Mouse (Mus musculus) megakaryocyte-erythroid progenitor cell, adult 5-6 weeks (primary cell): ENCODE results near the gene Chka. TPM values are rescaled to one million over a fixed set of nuclear protein-coding genes. Genes with fewer than 3 reads are reported as not detected.
A peak's percentile ranks its signal among the peaks of the same experiment; 100 is the strongest.

Experiments used
- ATAC-seq: replicated peaks from 2 replicates; pipeline ENCODE4 v1.8.0; 2016; ENCODE audit warnings: mild to moderate bottlenecking, inconsistent platforms; ENCODE audit not compliant: severe bottlenecking, poor library complexity, low FRiP score, low TSS enrichment
- total RNA-seq, 2 experiments: library from RNA; stranded (forward) in 1 of 2; stranded (reverse) in 1 of 2; fragments of 200-1000, 215-1000 nt in 1 of 2; fragments of >200 nt in 1 of 2; fragmentation: Nextera tagmentation in 1 of 2; gene quantifications; 2 replicates each; pipeline ENCODE4 v1.2.3; 2014 to 2017

Gene Chka
- total RNA-seq, 2 experiments from 2014 or later: 23.5 to 26.0 TPM

DNA sequence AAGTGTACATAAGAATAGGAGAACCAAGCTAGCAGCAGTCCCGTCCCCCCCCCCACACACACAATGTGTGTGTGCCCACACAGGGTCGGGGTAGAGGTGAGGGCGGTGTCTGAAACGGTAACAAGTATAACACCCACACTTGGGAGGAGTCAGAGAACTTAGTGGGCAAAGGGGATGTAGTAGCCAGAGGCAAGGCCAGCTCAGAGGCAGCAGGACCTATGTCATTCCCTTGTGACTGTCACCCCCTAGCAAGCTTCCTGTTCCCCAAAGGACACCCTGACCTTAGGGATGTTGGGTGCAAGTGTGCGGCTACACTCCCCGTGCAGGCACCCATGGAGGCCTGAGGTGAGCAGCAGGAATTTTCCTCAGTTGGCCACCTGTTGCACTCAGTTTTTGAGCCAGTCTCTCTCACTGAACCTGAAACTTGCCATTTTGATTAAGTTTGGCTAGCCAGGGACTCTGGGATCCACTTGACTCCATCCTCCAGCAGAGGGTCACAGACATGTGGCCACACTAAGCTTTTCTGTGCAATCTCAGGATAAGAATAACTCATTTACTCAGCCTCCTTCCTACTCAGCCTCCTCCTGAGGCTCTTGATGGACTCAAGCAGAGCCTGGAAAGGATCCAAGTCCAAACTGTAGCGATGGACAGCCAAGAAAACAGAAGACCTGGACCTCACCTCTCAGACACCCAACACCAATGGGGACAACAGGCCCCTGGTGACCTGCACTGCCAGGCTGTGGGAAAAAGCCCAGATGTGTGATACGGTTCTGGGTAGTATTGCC is 56.5 kb downstream of the Chka start:
- no peak for ATAC-seq

DNA sequence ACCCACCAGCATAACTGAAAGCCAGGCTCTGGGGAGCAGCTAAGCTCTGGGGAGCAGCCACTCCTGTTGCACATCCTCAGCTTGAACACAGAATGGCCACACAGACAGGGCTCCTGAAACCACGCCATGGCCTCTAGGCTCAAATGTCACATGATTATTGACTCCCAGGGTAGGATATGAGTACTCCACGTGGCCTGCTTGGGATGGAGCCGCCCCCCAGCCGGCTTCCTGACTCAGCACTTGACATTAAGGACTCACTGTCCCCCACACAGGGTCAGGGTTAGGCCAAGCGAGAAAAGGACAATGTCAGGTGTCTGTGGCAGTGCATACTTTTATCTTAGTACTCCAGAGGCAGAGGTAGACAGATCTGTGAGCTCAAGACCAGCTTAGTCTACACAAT is 58.6 kb downstream of the Chka start:
- ATAC-seq: no peak

DNA sequence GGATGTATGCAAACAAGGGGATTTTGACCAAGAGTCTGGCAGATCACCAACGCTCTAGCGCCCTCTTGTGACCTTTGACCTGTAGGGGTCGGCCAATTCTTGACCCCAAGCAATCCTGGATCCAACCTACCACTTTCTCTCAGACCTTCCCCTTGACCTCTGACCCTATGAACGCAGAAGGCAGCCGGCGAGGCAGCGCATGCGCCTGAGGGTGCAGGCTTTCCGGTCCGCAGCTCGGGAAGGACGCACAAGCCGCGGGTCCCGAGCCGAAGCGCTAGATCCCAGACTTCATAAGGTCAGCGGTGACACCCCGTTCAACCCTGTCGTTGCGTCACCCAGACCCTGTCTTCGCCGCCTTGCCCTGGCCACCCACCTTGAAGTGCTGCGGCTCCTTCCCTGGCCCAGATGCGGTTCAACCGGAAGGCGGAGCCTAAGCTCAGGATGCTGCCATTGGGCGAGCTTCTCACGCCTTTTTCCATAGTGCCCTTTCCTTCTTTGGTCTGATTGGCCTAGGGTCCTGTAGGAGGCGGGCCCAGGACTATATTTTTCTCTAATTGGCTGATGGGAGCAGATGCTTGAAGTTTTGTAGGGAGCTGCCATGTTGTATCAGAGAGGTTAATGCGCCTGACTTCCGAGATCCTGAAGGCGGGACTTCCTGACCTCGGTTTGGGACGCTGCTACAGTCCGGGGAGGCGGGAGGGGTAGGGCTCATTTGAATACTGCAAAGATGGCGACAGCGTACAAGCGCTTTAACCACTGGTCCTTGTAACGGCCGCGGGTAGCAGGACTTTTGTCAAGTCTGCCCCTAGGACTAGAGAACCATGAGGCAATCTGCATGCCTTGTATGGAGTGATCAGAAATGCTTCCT is 61.0 kb downstream of the Chka start, which contains the start of gene Ndufs8:
Gene Ndufs8 (minus strand): TSS at position 438 of the 868 bp plus-strand sequence.
- ATAC-seq: peak; percentile 96

DNA sequence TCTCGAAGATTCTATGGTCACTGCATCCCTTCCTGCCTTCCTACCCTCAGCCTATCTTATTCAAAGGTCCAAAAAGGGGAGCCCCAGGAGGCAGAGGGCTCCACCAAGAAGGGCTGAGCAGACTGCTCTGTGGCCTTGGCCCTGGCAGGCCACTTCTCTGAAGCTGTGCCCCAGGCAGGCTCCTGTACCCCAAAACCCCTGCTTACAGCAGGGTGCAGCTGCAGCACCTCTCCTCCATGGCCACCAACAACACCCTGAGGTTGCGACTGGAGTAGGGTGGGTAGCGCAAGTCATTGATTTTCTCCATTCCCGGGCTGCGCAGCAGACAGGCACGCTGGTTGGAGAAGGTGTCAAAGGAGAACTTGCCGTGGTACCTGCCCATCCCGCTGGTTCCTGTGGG is 62.1 kb downstream of the Chka start:
- ATAC-seq: no peak

DNA sequence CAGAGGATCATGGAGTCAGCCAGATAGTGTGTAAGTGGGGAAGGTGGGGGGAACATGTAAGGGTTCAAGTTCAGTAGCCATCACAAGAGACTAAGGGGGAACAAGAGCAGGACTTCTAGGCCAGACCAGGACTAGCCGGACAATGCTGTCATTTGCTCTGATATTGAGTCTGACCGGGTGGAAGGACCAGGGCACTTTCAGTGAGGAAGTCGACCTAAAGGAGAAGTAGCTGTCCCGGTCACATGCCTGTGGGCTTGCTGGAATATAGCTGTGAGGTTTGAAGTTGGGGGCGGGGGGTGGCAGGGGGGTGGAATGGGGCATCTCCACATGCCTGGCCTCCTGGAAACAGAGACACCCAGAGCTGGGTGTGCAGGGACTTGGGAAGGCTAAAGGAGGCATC is 63.0 kb downstream of the Chka start:
- ATAC-seq: no peak

DNA sequence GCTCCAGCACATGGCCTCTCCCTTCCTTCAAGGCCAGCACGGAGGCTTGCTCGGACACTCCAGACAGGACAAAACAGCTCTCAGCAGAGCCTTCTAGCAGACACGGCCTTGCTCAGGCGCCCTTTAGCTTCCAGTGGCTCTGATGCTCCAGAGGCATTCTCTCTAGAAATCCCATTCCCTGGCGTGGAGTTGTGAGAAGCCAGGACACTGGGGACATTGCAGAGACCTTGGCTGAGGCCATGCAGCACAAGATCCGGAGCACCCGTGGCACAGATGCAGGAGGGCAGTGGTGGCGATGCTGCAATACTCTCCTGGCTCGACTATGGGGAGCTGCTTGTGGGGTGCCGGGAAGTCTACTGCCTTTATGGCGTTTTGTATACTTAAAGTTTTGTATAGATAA is 65.2 kb downstream of the Chka start:
- ATAC-seq: no peak

DNA sequence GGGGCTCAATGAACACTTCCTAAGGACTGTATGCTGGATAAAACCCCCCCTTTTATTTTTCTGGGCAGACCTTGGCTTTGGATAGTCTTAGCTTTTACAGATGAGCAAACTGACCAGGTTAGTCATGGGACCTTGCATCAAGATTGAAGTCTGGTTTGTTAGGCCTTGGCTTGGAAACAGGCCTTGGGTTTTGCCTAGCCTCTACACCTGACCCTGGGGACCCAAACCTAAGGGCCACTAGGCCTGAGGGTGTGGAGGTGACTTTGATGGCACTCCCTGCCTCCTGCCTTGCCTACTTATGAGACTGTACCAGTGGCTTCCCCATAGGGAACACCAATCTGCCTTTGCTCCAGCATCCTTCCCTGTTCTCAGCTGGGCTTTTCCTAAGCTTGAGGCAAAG is 68.4 kb downstream of the Chka start:
- ATAC-seq: no peak

DNA sequence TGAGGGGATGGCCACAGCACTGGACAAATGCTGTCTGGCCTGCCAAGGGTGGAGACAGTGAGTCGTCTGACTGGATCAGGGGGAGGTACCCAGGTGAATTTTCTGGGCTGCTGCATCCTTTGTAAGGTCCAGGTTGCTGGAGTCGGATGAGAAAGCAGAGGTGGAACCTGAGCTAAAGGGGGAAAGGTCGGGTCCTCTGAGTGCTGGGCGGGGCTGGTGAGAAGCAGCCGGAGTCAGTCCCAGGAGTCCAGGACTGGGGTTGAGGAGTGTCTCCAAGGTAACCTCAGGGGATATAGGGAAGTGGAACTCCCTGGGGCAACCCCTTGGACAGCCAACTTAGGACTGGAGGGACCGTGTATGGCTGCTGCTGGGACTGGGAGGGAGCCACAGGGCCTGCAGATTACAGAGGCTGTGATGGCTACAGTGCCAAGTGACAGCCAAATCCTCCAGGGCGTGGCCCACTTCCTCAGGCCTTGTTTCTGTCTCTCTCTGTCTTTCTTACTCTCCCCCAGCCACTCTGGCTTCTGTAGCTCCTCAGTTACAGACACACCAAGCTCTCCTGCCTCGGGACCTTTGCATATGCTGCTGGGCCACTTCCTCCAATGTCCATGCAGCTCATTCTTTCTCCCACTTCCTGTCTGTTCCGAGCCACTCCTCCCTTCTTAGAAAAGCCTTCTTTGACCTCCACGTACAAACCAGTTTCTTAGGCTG is 71.2 kb downstream of the Chka start:
- 0 out of 2 replicates have a peak, but pooled peaks have one; percentile 42 for ATAC-seq

DNA sequence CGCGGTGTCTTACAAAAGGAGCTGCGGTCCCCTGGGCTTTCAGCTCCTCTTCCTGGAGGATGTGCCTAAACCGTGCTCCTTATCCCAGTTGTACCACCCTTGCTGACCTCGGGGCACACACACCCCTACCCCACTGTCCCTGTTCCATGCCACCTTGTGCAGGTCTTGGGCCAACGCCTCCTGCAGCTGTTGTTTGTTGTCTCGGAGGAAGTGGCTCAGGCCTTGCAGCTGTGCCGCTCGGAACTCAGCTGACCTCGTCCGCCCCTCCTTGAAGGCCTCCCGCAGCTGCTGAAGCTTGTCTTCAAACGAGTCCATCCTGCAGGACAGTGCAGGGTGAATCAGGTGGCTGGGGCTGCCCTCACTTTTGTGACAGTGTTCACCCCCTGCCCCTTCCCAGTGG is 72.0 kb downstream of the Chka start:
- no peak for ATAC-seq

DNA sequence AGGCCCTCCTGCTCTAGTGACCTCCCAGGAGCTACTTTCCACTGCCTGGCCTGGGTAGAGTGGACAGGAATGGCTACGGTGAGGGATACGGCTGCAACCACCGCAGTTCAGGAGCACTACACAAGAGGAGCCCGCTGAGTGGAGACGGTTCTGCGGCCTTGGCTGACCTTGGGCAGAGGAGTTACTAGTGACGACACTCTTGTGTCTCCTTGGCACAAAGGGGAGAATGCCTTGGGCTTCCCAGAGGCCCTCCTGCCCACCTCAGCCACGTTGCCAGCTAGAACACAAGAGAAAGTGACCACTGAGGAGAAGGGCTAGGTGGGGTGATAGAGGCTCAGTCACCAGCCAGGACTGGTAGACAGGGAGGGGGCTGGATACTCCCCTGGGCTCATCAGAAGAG is 72.6 kb downstream of the Chka start:
- ATAC-seq: no peak

DNA sequence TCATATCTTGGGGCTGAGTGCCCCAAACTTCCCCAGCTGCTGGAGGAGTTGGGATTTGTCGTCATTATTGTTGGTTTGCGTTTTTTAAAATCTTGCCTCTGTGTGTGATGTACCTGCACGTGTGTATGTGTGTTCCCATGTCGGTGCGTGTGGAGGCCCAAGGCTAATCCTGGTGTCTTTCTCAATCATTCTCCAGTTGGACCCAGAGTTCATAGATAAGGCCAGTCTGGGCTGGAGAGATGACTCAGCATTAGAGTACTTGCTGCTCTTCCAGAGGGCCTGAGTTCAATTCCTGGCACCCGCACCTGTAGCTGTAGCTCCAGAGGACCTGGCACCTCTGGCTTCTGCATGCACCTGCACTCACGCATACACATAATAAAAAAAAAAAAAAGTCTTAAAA is 73.3 kb downstream of the Chka start:
- ATAC-seq: no peak

DNA sequence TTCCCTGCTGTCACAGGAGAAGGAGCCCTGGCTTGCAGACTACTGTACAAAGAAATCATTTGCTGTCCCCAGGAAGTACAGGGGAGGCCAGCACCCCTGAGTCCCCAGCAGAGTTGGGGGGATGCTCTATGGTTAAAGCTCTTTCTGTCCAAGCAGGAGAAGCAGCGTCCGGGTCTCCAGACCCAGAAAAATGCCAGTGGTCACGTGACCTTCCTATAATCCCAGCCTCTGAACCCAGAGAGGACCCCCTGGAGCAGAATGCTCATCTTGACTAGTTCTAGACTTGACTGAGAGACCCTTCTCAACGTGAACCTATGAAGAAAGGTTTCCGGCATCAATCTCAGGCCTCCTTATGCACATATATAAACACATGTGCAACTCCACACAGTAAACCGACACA is 74.3 kb downstream of the Chka start:
- no peak for ATAC-seq

DNA sequence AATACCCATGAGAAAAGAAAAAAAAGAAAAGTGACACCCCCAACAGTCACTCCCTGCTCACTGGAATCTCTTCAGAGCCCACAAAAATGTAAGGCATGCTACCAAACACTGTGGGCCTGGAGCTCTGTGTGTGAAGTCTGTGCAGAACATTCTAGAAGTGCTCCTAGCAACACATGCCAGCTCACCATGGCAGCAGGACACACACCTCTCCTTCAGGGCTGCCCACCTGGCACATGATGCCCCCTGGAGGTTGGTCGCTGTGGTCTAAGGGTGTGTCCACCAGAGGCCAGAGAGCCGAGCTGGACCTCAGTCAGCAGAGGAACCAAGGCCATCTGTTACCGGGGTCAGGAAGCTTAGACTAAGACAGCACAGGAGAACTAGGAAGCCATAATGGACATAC is 74.7 kb downstream of the Chka start:
- no peak for ATAC-seq

DNA sequence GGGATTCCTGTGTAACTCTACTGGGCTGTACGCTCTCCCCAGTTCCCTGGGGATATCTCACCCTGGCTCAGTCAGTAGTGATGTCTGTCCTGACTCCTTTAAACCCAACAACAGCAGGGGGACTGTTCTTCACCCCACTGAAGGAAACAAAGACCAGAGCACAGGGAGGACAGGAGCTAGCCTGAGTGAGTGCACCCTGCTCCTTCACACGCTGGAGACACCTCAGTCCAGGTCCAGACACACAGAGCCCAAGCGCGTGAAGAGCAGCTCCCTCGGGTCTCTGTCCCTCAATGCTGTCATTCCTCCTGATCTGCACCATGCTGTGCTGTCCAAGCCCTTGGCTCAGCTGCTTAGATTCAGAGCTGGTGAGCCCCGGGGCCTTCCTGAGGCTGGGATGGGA is 75.1 kb downstream of the Chka start:
- no peak for ATAC-seq

DNA sequence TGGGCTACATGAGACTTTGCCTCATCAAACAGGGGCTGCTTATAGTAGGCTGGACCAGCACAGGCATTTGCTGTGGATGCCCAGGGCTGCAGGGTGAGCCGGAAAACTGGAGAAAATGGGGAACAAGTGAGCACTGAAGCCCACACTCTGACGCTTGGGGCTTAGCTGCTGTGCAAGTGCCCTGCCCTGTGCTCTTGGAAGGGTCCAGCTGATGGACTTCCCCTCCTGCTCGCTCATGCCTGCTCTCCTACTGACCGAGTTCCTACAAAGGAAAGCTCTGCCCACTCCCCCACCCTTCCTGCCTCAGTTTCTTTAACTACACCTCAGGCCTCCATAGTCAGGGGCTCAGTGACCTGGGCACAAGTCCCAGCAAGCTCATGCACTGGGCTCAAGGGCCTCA is 76.4 kb downstream of the Chka start:
- no peak for ATAC-seq

DNA sequence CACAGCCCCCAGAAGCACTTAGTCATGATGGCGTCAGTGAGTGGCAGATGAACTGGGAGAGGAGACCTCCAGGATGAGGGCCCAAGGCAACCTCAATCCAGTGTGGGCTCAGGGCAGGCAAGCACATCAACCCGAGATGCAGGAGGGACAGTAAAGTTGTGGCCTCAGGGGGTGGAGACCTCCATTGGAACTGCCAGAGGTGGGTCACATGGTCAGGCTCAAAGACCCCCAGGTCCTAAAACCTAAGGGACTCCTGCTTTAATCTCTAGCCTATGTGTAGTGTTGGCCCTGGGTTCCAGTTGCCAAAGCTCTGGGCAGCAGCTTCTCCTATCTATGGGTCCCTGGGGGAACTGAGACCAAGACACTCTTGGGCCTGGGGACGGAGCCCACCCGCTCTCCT is 77.2 kb downstream of the Chka start:
- ATAC-seq: no peak

DNA sequence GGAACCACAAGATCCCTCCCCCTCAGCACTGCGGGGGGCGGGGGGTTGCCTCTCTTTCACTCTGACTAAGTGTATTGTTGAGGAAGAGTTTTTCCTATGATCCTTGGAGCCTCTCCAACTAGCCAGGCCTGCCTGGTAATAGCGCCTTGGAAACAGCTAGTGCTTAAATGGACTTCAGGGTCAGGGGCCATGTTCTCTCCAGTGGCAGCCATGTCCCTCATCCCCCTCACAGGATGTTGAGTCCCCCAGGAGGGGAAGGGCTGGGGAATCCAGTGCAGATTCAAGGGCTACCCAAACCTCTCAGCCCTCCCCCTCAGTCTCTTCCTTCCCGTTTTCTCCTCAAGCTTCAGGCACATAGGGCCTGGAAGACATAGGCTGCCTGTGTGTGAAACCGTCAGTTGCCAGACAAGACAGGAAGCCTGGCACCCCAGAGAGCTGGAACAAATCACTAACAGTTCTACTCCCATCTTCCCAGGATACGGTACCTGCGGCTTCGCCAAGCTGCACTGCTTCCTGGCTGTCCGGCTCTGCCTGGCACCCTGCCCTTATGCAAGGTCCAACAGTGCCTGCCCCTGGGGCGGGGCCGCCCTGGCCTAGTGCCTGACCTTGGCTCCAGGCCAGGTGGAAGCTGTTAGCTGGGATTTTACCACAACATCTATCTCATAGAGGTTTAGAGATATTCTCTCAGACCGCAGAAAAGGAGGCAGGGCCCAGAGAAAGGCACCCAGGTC is 77.8 kb downstream of the Chka start, which contains the start of gene Aldh3b1:
Gene Aldh3b1 (minus strand): TSS at position 598 of the 731 bp plus-strand sequence.
- peak; percentile 37; the same call in 1 of the 2 replicates for ATAC-seq

DNA sequence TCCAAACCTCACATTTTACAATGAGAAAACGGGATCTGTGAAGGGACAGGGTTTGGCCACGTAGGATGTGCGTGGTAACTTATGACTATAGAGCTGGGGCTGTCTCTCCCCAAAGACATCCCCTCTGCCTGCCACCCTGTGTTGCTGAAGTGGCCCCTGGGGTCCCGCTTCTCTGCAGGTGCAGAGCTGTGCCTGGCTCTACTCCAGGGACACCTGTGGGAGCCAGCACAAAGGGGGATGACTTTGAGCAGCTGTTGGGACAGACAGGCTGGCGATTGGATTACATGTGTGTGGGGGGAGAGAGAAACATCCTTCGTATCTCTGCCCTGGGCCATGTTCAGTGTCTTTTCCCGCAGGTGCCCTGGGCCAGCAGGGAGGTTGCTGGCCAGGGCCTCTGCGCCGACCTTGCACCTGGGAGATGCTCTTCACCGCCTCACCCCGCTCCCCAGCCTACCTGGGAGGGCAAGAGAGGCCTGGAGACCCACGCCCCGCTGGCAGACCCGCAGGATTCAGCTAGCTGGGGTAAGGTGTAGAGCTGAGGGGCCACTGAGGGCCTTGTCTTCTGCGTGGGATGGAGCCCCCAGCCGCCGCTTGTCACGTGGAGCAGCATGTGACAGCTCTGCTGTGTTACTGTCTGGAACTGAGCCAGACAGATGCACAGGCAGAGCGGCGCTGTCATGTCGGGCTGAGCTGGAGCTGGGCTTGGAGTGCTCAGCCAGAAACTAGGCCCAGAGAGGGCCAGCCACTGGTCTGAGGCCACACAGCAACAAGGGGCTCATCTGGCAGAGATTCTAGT is 78.9 kb downstream of the Chka start:
- no peak for ATAC-seq

DNA sequence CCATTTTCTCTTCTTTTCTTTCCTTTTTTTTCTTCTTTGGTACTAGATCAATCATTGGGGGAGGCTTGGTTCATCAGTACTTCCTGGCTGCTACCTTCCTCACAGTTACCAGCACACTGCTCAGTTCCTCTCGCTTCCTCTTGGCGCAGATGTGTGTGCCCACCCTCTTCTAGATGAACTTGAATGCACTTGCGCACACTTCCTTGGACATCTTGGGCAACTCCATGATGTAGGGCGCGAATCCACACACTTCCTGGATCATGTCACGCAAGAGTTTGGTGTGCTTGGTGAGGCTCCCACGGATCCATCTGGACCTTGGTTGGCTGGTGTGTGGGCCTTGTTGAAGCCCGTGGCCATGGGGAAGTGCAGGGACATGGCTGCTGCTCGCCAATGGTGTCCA is 80.1 kb downstream of the Chka start:
- ATAC-seq: no peak
